Mouse (Mus musculus): ENCODE data around the gene Slc28a2.
"Not testable (repeated sequence)": the region's sequence is repeated elsewhere in the genome, so short reads cannot be mapped to it uniquely, and the experiment has no call there.

Slc28a2 gene

GRCm38 (mm10) chr2:122426200-122426599 is at the start of gene Slc28a2:
Gene Slc28a2 (plus strand): TSS chr2:122426477.
- DNase-seq (ENCODE audit: low spot score) = not testable (repeated sequence)

DNA sequence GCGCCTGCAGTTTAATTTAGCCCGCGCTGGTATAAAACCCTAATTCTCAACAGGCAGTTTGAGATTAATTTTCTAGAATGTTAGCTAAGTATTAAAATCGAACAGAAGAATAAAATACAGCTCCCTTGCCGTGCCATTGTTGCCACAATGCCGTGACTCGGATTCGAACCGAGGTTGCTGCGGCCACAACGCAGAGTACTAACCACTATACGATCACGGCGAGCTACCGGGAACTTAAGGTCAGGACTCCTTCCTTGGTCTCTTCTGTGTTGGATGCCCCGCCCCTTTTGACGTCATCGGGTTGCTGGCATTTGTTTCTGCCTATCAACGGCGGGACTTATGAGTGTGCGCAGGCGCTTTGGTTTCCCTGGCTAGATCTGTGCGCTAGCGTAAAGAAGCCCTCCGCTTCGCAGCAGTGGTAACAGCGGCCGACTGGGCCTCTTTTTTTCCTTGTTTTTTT is 49.0 kb upstream of the Slc28a2 start:
- DNase-seq (ENCODE audit: low spot score) = peak; percentile 95

DNA sequence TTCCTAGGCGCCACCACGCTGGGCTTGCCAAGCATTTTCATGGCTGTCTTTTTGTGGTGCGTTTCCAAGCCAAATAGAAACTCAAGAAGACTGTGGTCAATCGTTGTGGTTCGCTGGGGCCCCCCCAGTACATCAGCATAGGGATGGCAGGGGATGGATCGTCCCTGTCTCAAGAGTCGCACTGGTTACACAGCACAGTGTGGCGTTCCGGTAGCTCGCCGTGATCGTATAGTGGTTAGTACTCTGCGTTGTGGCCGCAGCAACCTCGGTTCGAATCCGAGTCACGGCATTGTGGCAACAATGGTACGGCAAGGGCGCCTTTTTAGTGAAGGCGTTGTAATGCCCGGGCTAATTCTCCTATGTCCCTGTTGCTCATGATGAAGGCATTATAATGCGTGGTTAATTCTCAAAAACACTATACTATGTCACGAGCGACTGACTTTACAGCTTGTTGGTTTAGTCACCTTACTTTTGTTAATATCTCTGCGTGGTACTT is 48.5 kb upstream of the Slc28a2 start:
- peak; percentile 85 for DNase-seq (ENCODE audit: low spot score)

DNA sequence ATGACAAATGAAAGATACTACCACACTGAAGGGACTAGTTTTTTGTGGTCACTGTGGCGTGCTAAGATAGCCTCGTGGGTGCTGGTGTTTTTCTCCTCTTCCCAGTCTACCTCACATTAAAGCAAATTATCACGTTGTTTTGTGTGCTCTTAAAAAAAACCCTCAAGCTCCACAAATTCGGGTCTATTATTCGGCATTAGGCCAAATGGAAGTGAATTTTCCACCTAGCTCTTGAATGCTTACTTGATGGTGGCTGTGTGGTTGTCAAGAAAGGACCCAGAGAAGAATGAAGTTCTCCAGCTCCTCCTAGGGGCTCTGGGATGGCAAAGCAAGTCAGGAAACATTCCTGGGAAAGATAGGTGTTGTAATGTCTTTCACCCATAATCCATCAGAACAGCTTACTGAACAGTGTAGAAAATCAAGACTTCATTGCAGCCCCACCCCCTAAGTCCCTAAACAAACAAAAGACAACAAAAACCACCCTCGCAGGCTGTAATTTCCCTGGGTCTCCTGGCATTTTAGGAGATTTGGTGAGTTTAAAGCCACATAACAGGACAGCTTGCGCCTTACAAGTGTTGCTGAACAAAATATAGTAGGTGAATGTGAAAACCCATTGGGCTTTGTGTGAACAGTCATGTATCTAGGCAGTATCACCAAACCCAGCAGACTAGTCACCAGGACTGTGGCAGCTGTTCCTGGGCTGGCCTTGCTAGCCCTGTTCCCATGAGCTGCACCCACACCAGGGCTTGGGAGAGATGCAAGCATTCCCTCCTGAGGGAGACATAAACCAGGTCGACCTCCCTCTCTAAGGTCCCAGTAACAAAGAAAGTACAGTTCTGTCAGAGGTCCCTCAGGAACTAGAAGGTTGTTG is 47.6 kb upstream of the Slc28a2 start:
- DNase-seq (ENCODE audit: low spot score) = peak; percentile 83

- DNase-seq (ENCODE audit: low spot score) = no peak
These were observed 47.0 kb upstream of the Slc28a2 start for GRCm38 (mm10) chr2:122379292-122379650.

- DNase-seq (ENCODE audit: low spot score) = peak; percentile 65
These were observed 45.4 kb upstream of the Slc28a2 start for GRCm38 (mm10) chr2:122380768-122381311.

DNA sequence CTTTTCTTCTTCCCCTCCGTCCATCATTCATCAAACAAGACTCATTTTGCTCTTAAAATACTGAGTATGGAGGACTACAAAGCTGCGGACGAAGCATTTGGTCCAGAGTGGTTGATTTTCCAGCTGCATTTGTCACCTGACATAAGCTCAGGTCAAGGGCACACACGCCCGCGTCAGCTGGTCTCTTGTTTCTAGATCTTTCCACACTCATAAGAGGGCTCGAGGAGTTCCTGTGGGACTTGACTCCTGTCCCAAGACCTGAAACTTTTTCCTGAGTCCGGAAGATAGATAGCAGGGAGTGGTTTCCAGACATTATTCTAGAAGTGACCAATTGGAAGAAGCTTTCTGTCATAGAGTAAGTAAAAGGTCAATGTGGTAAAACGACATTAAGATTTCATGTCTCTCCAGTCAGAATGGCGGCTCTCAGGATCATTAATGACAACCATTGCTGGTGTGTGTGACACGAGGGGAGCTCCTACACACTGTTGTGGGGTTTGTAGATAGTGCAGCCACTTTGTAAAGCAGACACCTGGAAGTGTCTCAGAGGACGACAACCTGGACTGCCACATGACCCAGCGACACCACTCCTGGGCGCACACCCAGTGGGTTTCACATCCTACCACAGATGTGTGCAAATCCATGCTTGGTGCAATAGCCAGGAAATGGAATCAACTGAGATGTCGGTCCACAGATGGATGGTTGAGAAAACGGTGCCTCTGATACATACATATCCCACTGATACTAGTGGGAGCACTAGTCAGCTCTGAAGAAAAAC is 44.8 kb upstream of the Slc28a2 start:
- DNase-seq (ENCODE audit: low spot score) = no peak

- DNase-seq (ENCODE audit: low spot score) = no peak
These were observed 44.2 kb upstream of the Slc28a2 start for GRCm38 (mm10) chr2:122382121-122382520.

DNA sequence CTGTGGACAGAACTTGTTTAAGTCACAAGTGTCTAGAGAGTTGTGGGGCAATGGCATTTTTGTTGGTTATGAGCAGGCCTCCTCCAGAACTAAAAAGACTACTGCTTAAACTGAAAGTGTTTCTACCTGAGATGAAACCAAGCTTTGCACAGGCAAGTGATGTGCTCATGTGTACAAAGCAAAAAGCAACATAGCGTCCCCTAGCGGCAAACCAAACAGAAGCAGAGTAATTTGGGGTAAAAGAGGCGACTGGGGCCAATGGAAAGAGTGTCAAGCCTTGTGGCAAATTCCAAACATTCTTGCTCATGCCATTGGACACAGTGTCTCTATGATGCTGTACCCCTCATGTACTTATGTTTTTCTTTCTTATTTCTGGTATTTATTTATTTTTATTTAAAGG is 41.2 kb upstream of the Slc28a2 start:
- DNase-seq (ENCODE audit: low spot score) = no peak

- DNase-seq (ENCODE audit: low spot score) = not testable (repeated sequence)
These were observed 39.1 kb upstream of the Slc28a2 start for GRCm38 (mm10) chr2:122387135-122387534.

DNA sequence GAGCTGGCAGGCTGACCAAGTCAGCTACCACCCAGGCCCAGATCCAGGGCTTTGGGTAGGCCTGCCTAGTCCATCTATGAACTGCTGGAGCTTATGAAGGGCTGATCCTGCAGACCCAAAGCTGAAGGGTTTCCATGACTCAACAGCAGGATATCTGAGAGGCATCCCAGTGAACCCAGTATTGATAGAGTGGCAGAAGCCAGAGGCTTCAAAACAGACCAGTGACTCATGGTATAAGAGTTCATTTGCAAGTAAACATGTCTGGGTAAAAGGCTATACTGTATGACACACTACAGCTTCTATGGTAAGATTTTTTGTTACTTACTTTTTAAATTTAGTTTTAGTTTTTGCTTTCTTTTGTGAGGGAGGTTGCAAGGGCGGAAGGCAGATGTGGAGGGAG is 30.1 kb upstream of the Slc28a2 start:
- no peak for DNase-seq (ENCODE audit: low spot score)

GRCm38 (mm10) chr2:122407607-122408006 is 18.7 kb upstream of the Slc28a2 start:
- no peak for DNase-seq (ENCODE audit: low spot score)

DNA sequence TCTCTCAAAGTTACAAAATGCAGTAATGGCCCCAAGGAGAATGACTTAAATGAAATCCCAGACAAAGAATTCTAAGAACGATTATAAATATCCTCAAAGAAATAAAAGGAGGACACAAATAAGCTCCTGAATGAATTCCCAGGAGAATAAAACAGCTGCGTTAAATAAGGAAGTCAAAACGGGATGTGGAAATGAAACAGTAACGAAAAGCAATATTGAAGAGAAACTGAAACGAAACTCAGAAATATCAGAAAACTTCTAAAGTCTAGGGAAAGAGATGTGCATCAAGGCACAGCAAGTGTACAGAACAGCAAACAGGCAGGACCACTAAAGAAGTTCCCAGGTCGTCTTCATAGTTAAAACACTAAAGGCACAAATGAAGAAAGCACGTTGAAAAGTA is 17.3 kb upstream of the Slc28a2 start:
- peak; percentile 5 for DNase-seq (ENCODE audit: low spot score)

GRCm38 (mm10) chr2:122426645-122427044 is 368 bp downstream of the Slc28a2 start:
- DNase-seq (ENCODE audit: low spot score) = not testable (repeated sequence)

GRCm38 (mm10) chr2:122438706-122439482 is 12.6 kb downstream of the Slc28a2 start:
- DNase-seq (ENCODE audit: low spot score) = not testable (repeated sequence)

DNA sequence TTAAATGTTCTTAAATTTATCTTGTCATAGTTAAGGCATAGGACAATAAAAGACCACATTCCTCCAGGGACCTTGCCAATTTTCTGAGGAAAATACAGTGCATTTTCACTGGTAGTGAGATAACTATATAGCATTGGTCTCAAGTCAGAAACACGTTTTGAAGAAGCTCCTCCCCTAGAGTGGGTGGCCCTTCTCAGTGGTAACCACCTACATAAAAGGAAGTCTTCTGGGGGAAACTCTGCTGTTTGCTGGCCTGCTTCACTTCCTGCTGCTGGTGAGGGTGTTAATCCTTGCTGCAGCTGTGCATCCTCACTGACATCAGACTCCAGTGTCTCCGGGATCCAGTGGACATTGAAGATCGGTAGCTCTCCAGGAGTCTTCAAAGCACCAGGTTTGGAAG is 14.2 kb downstream of the Slc28a2 start:
- not testable (repeated sequence) for DNase-seq (ENCODE audit: low spot score)

GRCm38 (mm10) chr2:122441000-122441933 is 15.0 kb downstream of the Slc28a2 start:
- no peak for DNase-seq (ENCODE audit: low spot score)

DNA sequence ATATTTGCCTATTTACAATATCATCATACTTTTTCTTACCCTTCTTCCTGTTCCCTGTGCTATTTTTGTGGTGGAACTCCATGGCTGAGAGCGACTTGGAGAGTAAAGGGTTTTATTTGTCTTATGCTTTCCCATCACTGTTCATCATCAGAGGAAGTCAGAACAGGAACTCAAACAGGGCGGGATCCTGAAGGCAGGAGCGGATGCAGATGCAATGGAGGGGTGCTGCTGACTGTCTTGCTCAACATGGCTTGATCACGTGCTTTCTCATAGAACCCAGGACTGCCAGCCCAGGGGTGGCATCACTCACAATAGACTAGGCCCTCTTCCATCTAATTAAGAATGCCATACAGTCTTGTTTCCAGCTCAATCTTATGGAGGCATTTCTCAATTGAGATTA is 24.1 kb downstream of the Slc28a2 start:
- no peak for DNase-seq (ENCODE audit: low spot score)

GRCm38 (mm10) chr2:122452426-122452825 is 26.1 kb downstream of the Slc28a2 start:
- DNase-seq (ENCODE audit: low spot score) = no peak

DNA sequence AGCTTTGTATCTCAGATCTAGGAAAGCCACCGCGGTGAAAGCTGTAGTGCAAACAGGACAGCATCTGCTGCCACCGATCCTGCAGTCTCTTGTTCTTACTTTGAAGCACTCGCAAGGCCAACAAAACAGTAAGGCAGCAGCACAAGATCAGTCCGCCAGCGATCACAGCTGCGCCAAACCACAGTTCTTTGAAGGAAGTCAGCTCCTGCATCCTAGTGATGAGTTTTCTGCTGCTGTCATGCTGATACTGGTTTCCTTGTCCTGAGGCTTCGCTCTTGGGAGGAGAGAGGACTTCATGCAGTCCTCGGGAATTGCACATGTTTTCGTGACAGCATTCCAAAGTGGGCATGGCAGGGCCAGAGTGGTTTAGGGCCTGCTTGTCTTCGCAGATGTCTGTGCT is 40.6 kb downstream of the Slc28a2 start:
- no peak for DNase-seq (ENCODE audit: low spot score)

Measured in MN1 (cell line).